Mouse (Mus musculus): ENCODE data around the gene Catsper3.

The Catsper3 gene

DNA sequence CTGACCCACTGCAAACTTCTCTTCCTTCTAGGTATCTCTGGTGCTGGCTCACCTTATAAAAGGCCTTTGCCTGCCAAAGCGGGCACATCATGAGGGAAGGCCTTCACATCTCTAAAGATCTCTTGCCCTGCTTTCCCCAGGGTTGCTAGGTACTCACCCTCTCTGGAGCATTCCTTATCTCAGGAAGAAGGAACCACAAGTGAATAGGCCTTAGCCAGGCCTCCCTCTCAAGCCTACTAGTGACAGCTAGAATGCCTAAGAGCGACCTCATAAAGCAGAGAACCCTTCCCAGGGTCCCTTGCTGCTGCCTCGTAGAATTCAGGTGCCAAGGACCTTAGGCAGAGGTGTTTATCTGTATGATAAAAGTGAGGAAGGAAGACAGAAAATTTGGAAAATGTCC, at the start of gene Catsper3:
Gene Catsper3, plus strand, starts transcription at position 301 of the 400 bp plus-strand sequence.
- no peak for DNase-seq

- DNase-seq, result no peak
These were observed 46.5 kb upstream of the Catsper3 start for GRCm38 (mm10) chr13:55737885-55738284.

DNA sequence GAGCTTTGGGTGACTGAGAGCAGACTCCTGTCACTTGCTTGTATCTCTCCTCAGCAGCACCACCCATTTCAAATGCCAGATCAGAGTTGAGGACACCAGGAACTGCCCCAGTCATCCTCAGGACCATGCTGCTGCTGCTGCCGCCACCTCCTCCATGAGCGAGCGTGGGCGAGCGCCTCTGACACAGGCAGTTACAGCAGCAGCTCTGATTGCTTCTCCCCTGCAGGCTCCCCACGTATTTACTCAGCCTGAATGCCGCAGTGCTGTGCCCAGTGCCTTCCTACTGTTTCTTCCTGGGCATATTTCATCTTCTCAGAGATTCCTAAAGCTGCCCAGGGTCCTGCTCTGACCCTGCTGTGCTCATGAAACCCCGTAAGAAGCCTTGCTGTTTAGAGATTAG, 42.1 kb upstream of the Catsper3 start:
- no peak for DNase-seq

GRCm38 (mm10) chr13:55754380-55754779, 30.0 kb upstream of the Catsper3 start:
- DNase-seq, result no peak

DNA sequence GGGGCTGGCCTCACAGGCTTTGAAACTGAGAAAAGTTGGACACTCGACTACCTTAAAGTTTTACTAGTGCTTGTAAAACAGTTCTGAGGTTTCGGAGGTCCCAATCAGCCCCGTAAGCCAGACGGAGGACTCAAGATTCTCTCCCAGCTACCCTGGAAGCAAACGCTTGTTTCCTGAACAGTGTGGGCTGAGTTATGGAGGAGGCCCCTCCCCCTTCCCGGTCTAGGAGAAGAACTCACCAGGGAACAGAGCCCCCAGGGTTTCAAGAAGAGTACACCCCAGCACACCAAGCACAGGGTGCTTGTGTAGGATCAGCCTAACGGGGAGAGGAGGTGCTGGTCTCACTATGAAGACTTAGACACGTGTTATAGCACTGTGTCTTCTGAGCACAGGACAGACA, 27.6 kb upstream of the Catsper3 start:
- no peak for DNase-seq

GRCm38 (mm10) chr13:55757645-55758044, 26.7 kb upstream of the Catsper3 start:
- DNase-seq, result no peak

DNA sequence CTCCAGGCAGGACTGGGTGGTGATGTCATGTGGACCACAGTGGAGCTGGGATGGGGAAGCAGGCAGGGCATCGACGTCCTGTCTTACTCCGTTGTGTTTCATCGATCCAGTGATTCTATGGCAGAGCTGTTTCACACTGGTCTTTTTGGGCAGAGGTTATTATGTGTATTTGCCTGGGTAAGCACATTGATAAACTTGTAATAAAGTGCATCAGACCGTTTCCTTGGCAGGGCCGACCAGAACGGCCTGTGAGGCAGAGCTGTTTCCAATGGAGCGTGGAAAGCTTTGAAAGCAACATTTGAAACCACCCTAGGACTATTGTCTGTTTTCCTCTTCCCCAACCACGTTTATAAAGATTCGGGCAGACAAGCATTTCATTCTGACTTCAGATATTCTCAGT, 23.8 kb upstream of the Catsper3 start:
- no peak for DNase-seq

- no peak for DNase-seq
These were observed 22.9 kb upstream of the Catsper3 start for GRCm38 (mm10) chr13:55761486-55761885.

DNA sequence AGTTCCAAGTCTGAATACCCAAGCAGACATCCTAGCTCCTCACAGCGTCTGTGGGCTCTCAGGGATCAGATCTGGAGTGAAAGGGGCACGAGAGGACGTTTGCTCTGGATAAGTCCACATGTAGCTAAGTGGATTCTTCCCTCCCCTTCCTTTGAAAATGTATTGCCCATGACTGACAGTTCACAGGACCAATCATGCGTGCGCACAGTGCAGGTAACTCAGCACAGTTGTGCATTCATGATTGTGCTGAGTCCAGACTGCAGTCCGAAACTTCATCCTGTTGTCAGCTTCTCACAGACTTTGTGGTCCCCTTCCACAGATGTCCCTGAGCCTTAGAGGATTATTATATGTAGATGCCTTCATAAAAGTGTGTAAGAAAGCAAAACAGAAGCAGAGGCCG, 10.0 kb upstream of the Catsper3 start:
- DNase-seq, result no peak

DNA sequence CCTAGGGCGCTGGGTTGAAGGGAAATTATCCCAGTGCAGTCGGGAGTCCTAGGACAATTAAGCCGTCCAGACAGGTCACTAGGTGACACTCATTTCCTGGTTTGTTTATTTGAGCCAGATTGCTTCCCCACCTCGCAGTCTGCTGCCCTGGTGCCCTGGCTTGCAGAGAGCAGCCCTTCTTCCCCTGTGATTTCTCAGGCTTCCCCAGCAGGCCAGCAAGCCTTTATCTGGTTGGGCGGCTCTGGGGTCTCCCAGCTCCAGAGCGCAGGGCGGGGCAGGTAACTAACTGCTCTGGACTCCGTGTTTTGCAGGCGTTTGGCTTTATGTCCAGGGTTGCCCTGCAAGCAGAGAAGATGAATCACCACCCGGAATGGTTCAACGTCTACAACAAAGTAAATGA, 9.3 kb upstream of the Catsper3 start:
- DNase-seq, result no peak

DNA sequence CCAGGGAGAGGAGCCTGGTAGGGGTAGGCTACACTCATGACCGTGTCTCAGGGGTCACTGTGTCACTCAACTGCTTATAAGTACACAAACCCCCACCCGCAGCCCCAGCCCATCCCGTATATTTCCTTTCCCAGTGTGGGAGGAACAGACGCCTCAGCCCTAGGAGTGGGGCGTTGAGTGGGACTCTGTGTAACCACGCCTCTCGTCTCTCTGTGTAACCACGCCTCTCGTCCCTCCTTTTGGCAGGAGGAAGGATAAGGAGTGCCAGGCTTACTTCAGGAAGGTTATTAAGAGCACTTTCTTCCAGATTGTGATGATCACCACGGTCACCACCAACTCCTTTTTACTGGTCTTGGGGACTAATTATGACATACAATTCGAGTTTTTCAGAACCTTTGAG, 1.8 kb downstream of the Catsper3 start:
- DNase-seq, result no peak

GRCm38 (mm10) chr13:55801246-55801645, 16.9 kb downstream of the Catsper3 start:
- no peak for DNase-seq

DNA sequence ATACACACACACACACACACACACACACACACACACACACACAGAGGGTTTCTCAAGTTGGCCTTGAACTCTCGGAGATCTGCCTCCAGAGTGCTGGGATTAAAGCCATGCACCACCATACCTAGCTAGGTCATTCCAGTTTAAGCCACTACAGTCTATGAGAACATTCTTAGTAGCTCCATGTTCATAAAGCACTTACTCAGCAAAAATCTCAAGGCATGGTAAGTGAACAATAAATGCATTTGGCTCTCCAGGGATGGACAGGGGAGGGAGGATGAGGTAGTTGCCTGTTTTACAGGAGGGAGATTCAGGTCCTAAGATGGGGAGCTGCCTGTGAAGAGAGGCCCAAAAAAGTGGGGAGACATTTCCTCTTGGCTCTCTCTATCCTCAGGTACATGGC, 19.6 kb downstream of the Catsper3 start:
- no peak for DNase-seq

DNA sequence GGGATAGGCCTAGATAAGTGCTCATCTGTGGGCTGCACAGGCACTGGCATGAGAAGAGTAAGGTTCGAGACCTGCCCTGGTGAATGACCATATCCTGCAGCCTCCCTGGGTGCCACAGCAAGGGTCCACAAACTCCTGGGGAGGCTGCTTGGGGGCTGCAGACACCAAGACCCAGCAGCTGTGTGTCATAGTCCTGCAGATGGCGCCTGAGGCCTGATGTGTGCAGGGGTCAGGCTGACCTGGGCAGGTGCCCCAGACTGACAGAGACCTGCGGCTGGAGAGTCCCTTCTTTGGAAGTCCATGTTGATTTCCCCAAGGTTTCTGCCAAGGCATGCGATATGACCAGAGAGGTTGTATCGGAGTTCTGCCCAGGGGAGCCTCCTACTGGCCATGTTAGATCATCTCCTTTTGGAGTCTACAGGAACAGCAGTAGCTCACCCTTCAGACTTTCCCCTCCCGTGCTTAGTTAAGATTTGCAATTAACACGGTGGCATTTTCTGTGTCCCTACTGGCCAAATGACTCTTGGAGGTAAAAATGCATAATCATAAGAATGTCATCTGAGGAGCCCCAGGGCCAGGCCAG, 24.8 kb downstream of the Catsper3 start:
- no peak for DNase-seq

- no peak for DNase-seq
These were observed 25.3 kb downstream of the Catsper3 start for GRCm38 (mm10) chr13:55809707-55810106.

DNA sequence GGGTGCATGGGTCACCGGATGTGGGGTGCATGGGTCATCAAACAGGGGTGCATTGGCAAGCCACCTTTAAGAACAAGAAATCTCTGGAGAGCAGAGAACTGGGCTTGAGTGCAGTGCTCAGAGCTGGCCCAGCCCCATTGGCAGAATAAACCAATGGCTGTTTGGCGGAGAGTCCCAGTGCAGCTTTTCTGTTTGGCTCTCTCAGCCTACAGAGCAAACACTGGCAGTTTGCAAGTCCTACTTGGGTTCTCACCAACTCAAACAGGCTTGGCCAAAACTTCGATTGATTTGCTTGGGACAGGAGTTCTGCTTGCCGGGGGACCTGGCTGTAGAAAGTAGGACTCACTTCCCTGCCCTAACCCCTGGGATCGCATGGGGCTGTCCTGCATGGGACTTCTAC, 26.6 kb downstream of the Catsper3 start:
- DNase-seq, result no peak

GRCm38 (mm10) chr13:55813490-55814016, 29.2 kb downstream of the Catsper3 start:
- DNase-seq, result no peak

- DNase-seq, result no peak
These were observed 30.5 kb downstream of the Catsper3 start for GRCm38 (mm10) chr13:55814834-55815233.

DNA sequence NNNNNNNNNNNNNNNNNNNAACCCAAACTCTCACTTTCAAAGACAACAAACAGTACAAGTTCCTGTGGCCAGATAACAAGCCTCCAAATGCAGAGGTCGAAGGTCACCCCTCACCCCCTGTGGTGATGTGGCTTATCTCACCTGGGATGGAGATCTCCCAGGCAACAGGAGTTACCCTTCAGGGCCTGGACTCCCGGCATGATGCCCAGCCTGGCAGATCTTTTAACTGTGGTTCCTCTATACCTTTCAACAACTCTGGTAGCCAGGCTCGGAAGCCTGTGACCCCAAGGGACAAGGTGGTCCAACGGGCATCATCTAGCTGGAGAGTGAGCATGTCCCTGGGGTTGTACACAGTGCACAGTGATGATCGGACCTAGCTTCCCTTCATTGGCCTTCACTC, 38.1 kb downstream of the Catsper3 start:
- DNase-seq, result no peak

DNA sequence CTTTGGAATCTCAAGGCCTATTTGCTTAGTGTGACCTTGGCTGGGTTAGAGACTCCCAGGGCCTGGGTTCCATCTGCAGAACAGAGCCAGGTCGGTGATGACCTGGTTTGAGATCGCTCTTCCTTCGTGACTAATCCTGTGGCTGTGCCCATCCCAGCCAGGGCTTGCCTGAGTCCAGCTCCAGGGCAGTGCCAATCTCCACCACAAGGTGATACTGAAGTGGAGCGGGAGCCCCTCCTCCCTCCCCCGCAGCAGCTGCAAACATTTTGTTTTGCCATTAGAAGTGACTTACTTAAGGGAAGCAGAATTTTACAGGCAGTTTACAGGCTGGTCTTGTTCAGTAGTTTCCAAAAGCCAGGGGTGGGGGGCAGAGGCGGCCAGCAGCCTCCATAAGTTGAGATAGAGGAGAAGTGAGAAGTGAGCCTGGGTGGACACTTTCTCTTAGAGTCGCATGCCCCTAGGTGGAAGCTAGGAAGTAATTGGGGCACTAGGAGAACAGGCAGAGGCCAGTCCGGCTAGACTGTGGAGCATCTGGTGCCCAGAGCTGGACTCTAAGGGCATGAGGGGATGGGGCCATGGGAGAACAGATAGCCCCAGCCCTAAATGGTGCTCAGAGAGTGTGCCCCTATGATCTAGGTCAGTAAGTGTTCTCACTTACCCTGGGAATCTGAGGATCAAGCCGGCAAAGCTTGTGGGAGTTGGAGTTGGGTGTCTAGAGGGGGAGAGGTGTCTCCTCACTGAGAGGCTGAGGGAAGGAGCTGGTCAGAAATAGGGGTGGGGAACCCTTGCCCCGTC, 40.0 kb downstream of the Catsper3 start:
- no peak for DNase-seq

- no peak for DNase-seq
These were observed 40.9 kb downstream of the Catsper3 start for GRCm38 (mm10) chr13:55825245-55825681.

DNA sequence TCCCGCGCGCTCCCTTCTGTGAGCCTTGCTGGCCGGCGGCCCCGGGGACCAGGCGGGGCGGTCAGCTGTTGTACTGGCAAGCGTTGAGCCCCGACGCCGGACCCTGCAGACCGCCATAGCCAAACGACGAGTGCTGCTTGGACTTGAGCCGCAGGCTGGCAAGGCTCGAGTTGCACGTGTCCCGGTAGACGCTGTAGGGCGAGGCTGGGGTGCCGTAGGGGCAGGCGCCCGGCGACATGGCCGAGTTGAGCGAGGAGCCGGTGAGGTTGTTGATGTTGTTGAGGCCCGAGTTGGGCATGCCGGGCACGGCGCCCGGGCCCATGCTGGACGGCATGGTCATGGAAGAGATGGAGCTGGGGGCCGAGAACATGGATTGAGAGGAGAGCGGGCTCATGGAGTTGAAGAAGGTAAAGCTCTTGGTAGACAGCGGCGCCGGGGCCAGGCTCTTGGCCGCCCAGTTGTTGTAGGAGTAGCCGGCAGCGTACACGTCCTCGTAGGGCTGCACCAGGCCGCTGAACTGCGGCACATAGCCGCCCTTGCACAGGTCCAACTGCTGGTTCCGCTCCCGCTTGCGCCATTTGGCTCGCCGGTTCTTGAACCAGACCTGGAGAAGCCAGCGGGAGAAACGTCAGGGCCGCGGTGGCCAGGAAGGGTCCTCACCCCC, 41.8 kb downstream of the Catsper3 start:
- DNase-seq, result no peak

DNA sequence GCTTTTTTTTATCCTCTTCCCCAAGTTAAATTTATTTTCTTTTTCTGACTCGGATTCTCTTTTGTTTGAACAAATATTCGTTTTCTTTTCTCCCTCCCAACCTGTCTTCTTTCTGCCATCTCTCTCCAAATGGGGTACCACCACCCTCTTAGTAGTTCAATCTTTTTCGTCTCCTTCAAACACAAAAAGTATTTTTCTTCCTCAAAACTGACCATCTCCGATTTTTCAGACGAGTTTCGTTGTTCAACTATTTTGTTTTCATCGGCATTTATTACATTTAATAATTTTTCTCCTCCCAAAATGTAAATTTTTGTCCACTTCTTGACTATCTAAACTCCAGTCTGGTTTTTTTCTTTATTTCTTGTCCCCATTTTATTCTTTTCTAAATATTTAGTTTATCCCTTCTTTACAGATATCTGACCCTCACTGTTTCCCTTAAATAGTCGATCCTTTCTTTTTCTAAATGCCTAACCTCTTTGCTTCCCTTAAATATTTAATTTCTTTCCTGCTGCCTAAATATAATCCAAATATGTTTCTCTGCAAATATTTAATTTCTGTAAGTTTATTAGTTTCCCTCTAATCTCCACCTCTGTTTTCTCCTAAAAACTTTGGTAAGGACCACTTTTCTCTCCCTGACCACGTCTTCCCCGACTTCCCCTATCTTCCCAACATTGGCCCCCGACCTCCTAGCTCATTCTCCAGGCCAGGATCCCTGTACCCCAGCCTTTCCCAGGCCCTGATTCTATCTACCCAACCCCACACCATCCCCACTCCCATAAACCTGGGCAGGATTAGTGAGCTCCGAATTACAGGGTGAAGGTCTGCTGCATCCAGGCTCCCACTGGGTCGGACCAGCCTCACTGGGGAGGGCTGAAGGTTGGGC, 42.7 kb downstream of the Catsper3 start:
- no peak for DNase-seq

Data from thymus, postnatal 36 days (tissue).